Mouse (Mus musculus) hindbrain, embryonic 15.5 days (tissue): ENCODE measurements around the gene Id1. TPM values are rescaled to one million over a fixed set of nuclear protein-coding genes. Genes with fewer than 3 reads are reported as not detected.

Source experiments
- ATAC-seq: fragments of 200-750 bp; cut with Nextera tagmentation; 2 replicates; pipeline ENCODE4 v1.8.0; 2017; ENCODE audit warnings: low read depth, moderate number of reproducible peaks, moderate TSS enrichment; ENCODE audit not compliant: low FRiP score
- H3K27ac ChIP-seq: fragments of 300-500 bp; sonication (generic); replicated peaks from 2 replicates; pipeline ENCODE4 v1.5.1; 2015; ENCODE audit warnings: mild to moderate bottlenecking, inconsistent platforms
- H3K27me3 ChIP-seq: fragments of 300-500 bp; sonication (generic); 2 replicates; pipeline ENCODE4 v1.6.1; 2015; ENCODE audit warnings: control low read depth, inconsistent platforms
- H3K36me3 ChIP-seq: fragments of 300-500 bp; sonication (generic); 2 replicates; pipeline ENCODE4 v1.6.1; 2015; ENCODE audit warnings: control low read depth, inconsistent platforms
- H3K4me1 ChIP-seq: fragments of 300-500 bp; sonication (generic); replicated peaks from 2 replicates; pipeline ENCODE4 v1.6.1; 2015; ENCODE audit warnings: control low read depth, inconsistent platforms
- H3K4me2 ChIP-seq: fragments of 300-500 bp; sonication (generic); 2 replicates; pipeline ENCODE4 v1.6.1; 2015; ENCODE audit warnings: moderate library complexity, mild to moderate bottlenecking, inconsistent platforms
- H3K4me3 ChIP-seq: fragments of 300-500 bp; sonication (generic); 2 replicates; pipeline ENCODE4 v1.5.1; 2015; ENCODE audit warnings: mild to moderate bottlenecking, inconsistent platforms
- H3K9ac ChIP-seq: fragments of 300-500 bp; sonication (generic); 2 replicates; pipeline ENCODE4 v1.6.1; 2015; ENCODE audit warnings: inconsistent platforms
- H3K9me3 ChIP-seq: fragments of 300-500 bp; sonication (generic); 2 replicates; pipeline ENCODE4 v1.6.1; 2016; ENCODE audit warnings: control low read depth, inconsistent platforms
- WGBS: fragments of 180-500 bp; shearing (Covaris S2); methylation state at CpG from one replicate; pipeline ENCODE4 v1.1.7; 2015; 5-methylcytosine and 5-hydroxymethylcytosine counted together
- polyA plus RNA-seq: library from polyadenylated mRNA; unstranded; fragments of >200 nt; fragmentation: Nextera tagmentation; extraction: Ambion mirVana; gene quantifications from 2 replicates; pipeline ENCODE4 v1.2.1, GENCODE M21; 2015

The Id1 gene
- polyA plus RNA-seq, 1 experiment from 2014 or later = 57.5 TPM

GRCm38 (mm10) chr2:152725178-152725750 is 10.8 kb upstream of the Id1 start:
- H3K36me3 ChIP-seq = no peaks in the 10 kb centered on the region
- H3K27ac ChIP-seq = no peak overlapping the region
- H3K4me1 ChIP-seq = peaks cover 22% of the 10 kb centered on the region
- H3K9me3 ChIP-seq = no peaks in the 10 kb centered on the region
- no peak overlapping the region for H3K9ac ChIP-seq
- H3K4me2 ChIP-seq = no peak overlapping the region
- 57% methylated on average over 15 of the region's 15 CpGs for whole genome bisulfite sequencing
- no peak overlapping the region for H3K4me3 ChIP-seq
- no peak for ATAC-seq
- no peaks in the 10 kb centered on the region for H3K27me3 ChIP-seq

GRCm38 (mm10) chr2:152726213-152726612 is 9.8 kb upstream of the Id1 start:
- Histone ChIP-seq H3K9ac (no peak overlapping the region), H3K4me2 (no peak overlapping the region), H3K9me3 (no peaks in the 10 kb centered on the region), H3K27me3 (no peaks in the 10 kb centered on the region), H3K4me1 (peaks cover 22% of the 10 kb centered on the region), H3K27ac (no peak overlapping the region), H3K36me3 (no peaks in the 10 kb centered on the region), H3K4me3 (no peak overlapping the region)
- no peak for ATAC-seq
- 88% methylated on average over 6 of the region's 6 CpGs for WGBS

DNA sequence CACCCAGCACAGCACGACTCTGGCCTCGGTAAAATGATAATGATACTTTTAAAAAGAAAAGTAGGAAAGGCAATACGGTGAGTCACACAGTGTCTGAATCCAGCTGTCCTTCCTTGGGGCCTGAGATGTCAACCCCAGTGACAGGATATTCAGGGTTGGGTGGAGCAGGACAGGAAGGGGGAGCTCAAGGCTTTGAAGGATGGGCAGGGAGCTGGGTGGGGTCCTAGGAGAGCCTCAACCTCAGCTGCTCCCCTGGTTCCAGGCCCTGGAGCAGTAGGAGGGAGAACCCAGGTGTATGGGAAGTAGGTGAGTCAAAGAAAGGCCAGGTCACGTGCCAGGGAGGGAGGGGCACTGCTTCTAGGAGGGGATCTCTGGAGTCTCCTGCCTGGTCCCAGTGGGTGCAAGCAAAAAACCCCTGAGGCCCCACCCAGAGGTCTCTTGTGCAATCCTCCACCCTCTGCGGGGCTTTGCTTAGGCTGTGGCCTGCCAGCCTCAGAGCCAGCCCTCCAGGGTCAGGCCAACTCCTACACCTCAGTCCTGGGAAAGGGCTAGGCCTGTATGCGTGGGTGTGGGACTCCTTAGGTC is 9.2 kb upstream of the Id1 start:
- Histone ChIP-seq H3K4me3 (no peak overlapping the region), H3K36me3 (no peaks in the 10 kb centered on the region), H3K27ac (0 out of 2 replicates have a peak overlapping the region, but pooled peaks have one; percentile 3), H3K4me2 (no peak overlapping the region), H3K27me3 (no peaks in the 10 kb centered on the region), H3K4me1 (peaks cover 22% of the 10 kb centered on the region), H3K9me3 (no peaks in the 10 kb centered on the region), H3K9ac (no peak overlapping the region)
- 76% methylated on average over 6 of the region's 6 CpGs for WGBS
- ATAC-seq = peak; percentile 28; the same call in 1 of the 2 replicates

GRCm38 (mm10) chr2:152727795-152728510 is 8.1 kb upstream of the Id1 start:
- H3K4me1 ChIP-seq = peaks cover 22% of the 10 kb centered on the region
- 0 out of 2 replicates have a peak overlapping the region, but pooled peaks have one; percentile 2 for H3K27ac ChIP-seq
- WGBS = 80% methylated on average over 14 of the region's 14 CpGs
- ATAC-seq = no peak
- H3K9me3 ChIP-seq = no peaks in the 10 kb centered on the region
- H3K4me2 ChIP-seq = no peak overlapping the region
- no peaks in the 10 kb centered on the region for H3K27me3 ChIP-seq
- no peak overlapping the region for H3K4me3 ChIP-seq
- H3K36me3 ChIP-seq = no peaks in the 10 kb centered on the region
- no peak overlapping the region for H3K9ac ChIP-seq

- no peak overlapping the region for H3K4me3 ChIP-seq
- no peaks in the 10 kb centered on the region for H3K36me3 ChIP-seq
- H3K4me2 ChIP-seq = no peak overlapping the region
- H3K9ac ChIP-seq = no peak overlapping the region
- H3K9me3 ChIP-seq = no peaks in the 10 kb centered on the region
- H3K27ac ChIP-seq = no peak overlapping the region
- H3K4me1 ChIP-seq = peaks cover 20% of the 10 kb centered on the region
- no peak for ATAC-seq
- 85% methylated on average over 7 of the region's 7 CpGs for WGBS
- no peaks in the 10 kb centered on the region for H3K27me3 ChIP-seq
Observed at GRCm38 (mm10) chr2:152728594-152728993, 7.5 kb upstream of the Id1 start.

GRCm38 (mm10) chr2:152729013-152729635 is 6.9 kb upstream of the Id1 start:
- no peak overlapping the region for H3K4me3 ChIP-seq
- no peaks in the 10 kb centered on the region for H3K36me3 ChIP-seq
- no peaks in the 10 kb centered on the region for H3K9me3 ChIP-seq
- no peak overlapping the region for H3K9ac ChIP-seq
- H3K4me2 ChIP-seq = no peak overlapping the region
- peak overlapping the region; percentile 66; the same call in 1 of the 2 replicates for H3K27ac ChIP-seq
- peaks cover 16% of the 10 kb centered on the region for H3K4me1 ChIP-seq
- no peaks in the 10 kb centered on the region for H3K27me3 ChIP-seq
- 65% methylated on average over 8 of the region's 8 CpGs for WGBS
- no peak; the same call in 1 of the 2 replicates for ATAC-seq

DNA sequence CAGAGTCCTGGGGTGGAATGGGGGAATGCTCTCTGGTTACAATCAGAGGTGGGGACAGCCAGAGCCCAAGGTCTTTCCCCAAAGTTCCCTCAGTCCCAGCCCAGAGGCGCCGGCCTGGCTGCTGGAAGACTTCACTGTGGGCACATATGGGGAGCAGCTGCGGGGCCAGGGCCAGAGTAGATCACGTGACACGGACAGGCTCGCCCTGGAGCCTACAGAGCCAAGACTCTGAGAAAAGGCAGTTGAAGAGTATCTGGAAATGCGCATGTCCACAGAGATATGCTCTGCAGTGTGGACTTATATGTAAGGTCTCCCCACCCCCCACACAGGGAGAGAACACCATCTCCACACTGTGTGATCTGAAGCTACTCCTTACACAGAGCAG is 6.4 kb upstream of the Id1 start:
- H3K27ac ChIP-seq = peak overlapping the region; percentile 66
- H3K4me3 ChIP-seq = no peak overlapping the region
- no peaks in the 10 kb centered on the region for H3K9me3 ChIP-seq
- H3K9ac ChIP-seq = no peak overlapping the region
- no peaks in the 10 kb centered on the region for H3K36me3 ChIP-seq
- ATAC-seq = peak; percentile 24; the same call in 1 of the 2 replicates
- 30% methylated on average over 7 of the region's 7 CpGs for WGBS
- H3K4me1 ChIP-seq = peaks cover 18% of the 10 kb centered on the region
- no peak overlapping the region for H3K4me2 ChIP-seq
- H3K27me3 ChIP-seq = no peaks in the 10 kb centered on the region

DNA sequence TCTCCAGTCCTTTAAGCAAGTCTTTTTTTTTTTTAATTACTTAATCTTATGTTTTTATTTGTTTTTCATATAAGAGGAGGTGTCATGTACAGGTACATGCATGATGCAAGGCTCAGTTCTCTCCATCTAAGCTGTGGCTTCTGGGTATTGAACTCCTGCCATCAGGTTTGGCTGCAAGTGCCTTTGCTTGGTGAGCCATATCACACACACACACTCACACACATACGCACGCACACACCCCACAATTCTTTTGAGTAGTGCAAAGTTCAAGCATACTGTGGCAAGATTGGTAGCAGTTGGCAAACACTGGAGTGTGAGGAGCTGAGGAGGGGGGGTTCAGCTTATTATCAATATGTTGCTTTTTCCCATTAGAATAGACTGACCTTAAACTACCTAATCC is 2.9 kb upstream of the Id1 start:
- Histone ChIP-seq H3K9me3 (no peaks in the 10 kb centered on the region), H3K27me3 (no peaks in the 10 kb centered on the region), H3K36me3 (no peaks in the 10 kb centered on the region), H3K9ac (no peak overlapping the region), H3K27ac (no peak overlapping the region), H3K4me1 (peaks cover 51% of the 10 kb centered on the region), H3K4me2 (no peak overlapping the region), H3K4me3 (no peak overlapping the region)
- WGBS = 84% methylated on average over 2 of the region's 2 CpGs
- no peak for ATAC-seq

- H3K4me1 ChIP-seq = peaks cover 56% of the 10 kb centered on the region
- H3K9ac ChIP-seq = 0 out of 2 replicates have a peak overlapping the region, but pooled peaks have one; percentile 3
- WGBS = 10% methylated on average over 10 of the region's 10 CpGs
- H3K9me3 ChIP-seq = no peaks in the 10 kb centered on the region
- ATAC-seq = no peak
- peak overlapping the region; percentile 75 for H3K4me2 ChIP-seq
- H3K27me3 ChIP-seq = no peaks in the 10 kb centered on the region
- H3K27ac ChIP-seq = peak overlapping the region; percentile 70
- peak overlapping the region; percentile 47 for H3K4me3 ChIP-seq
- no peaks in the 10 kb centered on the region for H3K36me3 ChIP-seq
Observed at GRCm38 (mm10) chr2:152734501-152734900, 1.6 kb upstream of the Id1 start.

GRCm38 (mm10) chr2:152734984-152735383 is 1.1 kb upstream of the Id1 start:
- ATAC-seq = peak; percentile 91
- Histone ChIP-seq H3K9ac (peak overlapping the region; percentile 3; the same call in 1 of the 2 replicates), H3K4me3 (peak overlapping the region; percentile 47), H3K36me3 (no peaks in the 10 kb centered on the region), H3K27me3 (no peaks in the 10 kb centered on the region), H3K4me2 (peak overlapping the region; percentile 75), H3K27ac (peak overlapping the region; percentile 72), H3K4me1 (peaks cover 55% of the 10 kb centered on the region), H3K9me3 (no peaks in the 10 kb centered on the region)
- 0% methylated on average over 28 of the region's 28 CpGs for WGBS

DNA sequence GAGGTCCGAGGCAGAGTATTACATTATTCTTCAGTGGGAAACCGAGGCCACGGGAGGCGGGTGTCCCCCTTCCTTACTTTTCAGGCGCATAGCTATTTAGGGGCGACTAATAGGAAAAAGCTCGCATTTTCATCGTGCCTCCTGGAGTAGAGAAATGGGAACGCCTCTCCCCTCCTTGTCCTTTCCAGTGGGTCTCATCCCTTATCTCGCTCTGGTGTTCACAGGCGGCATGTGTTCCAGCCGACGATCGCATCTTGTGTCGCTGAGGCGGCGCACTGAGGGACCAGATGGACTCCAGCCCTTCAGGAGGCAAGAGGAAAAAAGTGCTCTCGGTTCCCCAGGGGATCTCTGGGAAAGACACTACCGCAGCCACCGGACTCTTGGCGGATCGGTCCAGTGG is 697 bp downstream of the Id1 start:
- Histone ChIP-seq H3K27me3 (no peaks in the 10 kb centered on the region), H3K4me1 (peaks cover 59% of the 10 kb centered on the region), H3K4me3 (peak overlapping the region; percentile 47), H3K4me2 (peak overlapping the region; percentile 75), H3K9me3 (no peaks in the 10 kb centered on the region), H3K9ac (peak overlapping the region; percentile 60), H3K27ac (peak overlapping the region; percentile 68), H3K36me3 (no peaks in the 10 kb centered on the region)
- ATAC-seq = no peak
- WGBS = under 1% methylated on average over 22 of the region's 22 CpGs
